Mouse (Mus musculus): ENCODE results near the gene Skap1.

The Skap1 gene

DNA sequence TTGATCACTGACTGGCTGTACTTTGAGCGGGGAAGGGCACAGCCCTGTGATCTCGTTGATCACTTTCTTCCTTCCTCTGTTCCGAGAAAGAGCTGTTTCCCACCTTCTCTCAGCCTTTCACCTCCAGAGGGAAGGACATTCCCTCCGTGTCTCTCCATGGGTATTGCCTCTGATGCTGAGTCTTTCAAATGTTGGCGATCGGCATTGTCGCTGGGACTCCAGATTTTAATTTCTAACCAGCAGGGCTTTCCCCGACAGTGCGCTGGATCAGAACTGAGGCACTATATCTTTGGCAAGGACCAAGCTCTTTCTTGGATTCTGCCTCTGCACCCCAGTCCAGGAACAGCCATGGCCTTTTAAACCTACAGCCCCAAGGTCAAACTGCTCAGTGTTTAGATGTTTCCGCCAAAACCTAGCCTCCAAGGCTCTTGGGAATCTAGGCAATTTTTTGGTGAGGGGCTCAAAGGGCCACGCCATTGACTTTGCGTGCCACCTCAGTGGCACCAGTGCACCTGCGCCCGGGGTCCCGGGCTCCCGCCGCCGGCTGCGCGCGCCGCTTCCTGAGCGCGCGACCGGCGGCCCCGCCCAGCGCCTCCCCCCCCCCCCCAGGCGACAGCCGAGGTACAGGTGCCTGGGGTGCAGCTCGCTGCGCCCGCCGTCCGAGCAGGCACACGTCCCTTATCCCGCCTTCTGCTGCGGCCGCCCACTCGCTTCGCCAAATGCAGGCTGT, at the start of gene Skap1:
Skap1 (plus strand) TSS at position 608 of the 730 bp plus-strand sequence.
- peak; percentile 76 for DNase-seq

DNA sequence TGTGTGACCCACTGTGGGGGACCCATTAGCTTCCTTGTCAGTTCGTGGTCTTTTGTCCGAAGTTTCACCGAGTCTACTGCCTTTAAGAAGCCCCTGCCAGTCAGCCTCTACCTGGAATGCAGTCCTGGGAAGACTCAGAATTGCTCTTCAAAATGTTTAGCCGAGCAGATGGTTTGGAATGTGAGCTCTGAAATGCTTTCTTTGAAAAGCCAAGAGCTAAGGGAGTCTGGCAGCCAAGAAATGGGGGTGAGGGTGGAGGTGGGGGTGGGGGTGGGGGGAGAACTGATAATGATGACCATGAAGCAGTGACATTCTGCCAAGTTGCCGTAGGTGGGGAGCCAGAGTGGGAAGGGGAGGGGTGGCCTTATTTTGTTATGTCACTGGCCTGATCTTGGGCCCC, 43.3 kb upstream of the Skap1 start:
- DNase-seq: no peak

DNA sequence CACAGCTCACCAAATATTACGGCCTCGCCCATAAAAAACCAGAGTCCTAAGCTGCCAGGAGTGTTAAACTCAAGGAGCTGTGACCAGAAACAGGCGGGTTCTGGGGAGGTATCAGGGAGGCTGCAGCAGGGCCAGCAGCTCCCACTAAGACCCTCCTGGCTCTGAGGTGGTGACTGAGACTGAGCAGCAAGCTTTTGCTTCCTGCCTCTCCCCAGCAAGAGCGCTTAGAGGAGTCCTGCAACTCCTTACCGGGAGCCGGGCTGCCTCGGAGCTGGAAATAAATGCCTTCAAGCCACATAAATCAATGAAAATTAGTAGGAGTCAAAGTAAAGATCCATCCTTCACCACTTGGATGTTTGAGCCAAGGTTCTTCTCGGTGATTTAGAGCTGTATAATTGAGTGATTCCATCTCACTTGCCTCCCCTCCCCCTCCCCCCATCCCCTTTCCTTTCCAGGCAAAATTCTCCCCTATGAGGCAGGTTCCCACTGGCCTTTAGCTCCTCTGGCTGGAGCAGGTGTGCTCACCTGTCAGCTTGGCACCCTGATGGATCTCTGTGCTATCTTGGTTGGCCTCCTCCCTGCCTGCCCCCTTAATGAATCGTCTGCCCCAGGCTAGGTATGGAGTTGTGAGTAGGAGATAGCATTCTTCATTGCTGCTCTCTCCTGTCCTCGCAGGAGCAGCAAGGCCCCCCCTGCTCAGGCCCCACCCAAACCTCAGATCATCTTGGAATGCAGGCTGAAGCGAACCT, 42.7 kb upstream of the Skap1 start:
- DNase-seq: no peak

DNA sequence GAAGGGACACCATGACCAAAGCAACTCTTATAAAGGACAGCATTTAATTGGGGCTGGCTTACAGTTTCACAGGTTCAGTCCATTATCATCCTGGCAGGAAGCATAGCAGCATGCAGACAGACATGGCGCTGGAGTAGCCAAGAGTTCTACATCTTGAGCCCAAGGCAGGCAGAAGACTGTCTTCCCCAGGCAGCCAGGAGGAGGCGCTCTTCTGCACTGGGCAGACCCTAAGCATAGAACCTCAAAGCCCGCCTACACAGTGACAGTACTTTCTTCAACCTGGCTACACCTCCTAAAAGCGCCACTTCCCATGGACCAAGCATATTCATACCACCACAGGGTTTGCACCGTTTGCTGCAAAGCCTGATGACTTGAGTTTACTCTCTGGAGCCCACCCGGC, 39.2 kb upstream of the Skap1 start:
- DNase-seq: no peak

DNA sequence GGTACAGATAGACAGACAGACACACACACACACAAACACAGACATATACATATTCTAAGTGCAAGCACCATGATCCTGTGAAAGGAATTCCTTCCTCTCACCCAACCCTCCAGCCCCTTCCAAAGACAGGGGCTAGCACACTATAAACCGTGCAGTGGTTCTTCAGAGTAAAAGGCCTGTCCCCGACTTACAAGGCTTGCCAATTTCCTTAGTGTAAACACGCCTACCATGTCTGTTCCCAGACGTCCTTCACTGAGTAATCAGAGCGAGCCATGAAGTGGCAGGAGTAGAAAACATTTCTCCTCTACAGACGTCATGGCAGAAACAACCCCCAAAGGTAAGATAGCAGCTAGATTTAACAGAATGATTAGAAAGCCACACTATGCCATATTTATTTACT, 38.2 kb upstream of the Skap1 start:
- DNase-seq: no peak

DNA sequence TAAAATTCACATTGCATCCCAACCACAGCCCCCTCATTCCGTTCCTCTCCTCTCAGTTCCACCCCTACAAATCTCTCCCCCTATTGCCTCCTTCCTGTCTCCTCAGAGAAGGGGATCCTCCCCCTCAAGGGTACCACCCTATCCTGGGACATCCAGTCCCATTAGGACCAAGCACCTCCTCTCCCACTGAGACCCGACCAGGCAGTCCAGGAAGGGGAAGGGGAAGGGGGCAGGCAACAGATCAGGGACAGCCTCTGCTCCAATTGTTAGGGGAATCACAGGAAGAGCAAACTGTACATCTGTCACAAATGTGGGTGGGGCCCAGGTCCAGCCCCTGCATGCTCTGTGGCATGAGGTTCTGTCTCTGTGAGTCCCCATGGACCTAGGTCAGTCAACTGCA, 37.6 kb upstream of the Skap1 start:
- DNase-seq: no peak

DNA sequence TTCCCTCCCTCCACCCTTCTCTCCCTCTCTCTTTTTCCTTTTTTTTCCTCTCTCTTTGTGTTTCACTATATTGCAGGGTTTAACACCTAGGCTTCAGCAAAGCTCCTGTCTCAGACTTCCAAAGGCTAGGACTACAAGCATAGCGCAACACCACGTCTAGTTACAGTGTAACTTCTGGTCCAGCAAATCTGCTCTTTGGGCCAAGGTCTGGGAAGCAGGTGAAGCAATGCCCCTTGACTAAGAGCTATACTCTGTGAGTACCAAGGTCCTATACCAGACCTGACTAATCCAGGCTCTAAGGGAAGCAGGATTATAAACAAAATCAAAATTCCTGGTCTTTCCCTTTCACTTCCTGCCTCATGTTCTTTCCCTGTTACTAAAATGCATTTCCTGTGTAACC, 35.3 kb upstream of the Skap1 start:
- no peak for DNase-seq

DNA sequence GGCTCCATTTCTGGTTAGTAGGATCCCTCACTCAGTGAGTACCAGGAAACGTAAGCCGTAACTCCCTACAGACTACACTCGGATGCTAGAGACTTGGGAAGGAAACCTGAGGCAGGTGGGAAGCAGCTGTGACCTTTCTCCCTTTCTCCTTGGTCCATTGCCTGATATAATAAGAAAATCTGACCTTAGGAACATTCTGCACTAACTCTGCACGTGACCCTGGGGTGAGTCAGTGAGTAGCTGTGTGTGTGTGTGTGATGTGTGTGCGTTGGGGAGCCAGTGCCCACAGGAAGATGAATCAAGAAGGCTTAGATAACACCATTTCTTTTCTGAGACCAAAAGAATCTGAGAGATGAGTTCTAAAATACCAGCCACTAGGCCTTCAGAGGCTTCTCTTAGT, 34.5 kb upstream of the Skap1 start:
- DNase-seq: no peak

DNA sequence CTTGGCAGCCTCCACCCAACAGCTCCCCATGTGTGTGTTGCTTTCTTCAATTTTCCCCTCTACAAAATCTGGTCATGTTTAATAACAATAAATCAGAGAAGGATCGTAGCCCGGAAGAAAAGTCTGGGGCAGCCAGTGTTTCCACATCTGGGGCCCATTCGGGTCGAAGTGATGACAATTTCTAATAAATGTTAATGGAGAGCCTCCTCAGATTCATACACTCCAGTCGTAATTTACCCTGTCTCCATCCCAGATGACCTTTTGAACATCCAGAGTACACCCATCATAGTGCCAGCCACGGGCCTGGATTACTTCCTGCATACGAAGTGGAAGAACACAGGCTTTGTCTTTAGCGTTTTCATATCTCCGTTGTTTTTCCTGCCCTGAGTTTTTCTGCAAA, 32.5 kb upstream of the Skap1 start:
- DNase-seq: no peak

DNA sequence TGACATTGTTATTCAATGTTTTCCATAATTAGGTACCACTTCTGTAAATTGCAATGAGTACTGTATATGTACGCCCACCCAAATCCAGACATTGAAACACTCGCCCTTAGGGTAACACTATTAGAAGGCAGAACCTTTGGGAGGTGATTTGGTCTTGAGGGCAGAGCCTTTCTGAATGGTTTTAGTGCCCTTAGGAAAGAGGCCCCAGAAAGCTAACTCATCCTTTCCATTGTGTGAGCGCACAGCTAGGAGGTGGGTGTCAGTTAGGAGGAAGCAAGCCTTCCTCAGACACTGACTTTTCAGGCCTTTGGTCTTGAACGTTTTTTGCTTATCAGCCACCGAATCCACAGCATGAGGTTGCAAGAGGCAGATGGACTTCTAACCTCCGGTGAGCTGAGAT, 29.5 kb upstream of the Skap1 start:
- DNase-seq: no peak

DNA sequence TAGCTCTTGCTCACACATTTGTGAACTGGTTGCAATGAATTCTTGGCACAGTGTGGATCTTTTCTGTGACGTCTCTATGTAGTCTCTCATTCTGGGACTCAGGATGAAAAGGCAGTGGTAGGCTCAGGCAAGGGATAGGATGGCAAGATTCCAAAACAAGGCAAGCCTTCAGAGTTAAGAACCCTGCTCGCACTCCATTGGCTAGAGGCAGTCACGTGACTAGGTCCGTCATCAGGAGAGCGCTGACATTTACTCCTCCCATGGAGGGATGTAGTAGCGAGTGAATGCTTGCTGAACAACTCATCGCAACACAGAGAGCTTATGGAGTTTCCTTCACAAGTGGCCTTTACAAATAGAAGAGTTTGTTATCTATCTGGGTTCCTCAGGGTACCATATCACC, 27.9 kb upstream of the Skap1 start:
- no peak for DNase-seq

DNA sequence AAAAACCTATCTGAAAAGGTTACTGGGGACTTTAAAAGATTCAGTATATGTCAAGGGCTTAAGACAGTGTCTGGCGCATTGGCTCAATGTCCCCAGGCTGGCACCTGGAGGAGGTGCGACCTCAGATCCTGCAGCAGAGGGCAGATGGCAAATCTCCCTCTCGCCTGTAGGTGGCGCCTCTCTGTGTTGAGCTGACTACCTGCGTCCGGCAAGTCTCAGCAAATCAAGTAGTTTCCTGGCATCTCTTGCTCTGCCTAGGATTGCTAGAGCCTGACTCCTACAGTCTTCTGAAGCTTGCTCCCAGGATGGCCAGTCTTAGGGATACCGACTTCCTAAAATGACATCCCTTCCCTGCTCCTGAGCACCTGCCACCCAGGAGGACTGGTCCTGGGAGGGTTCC, 25.6 kb upstream of the Skap1 start:
- peak; percentile 92 for DNase-seq

DNA sequence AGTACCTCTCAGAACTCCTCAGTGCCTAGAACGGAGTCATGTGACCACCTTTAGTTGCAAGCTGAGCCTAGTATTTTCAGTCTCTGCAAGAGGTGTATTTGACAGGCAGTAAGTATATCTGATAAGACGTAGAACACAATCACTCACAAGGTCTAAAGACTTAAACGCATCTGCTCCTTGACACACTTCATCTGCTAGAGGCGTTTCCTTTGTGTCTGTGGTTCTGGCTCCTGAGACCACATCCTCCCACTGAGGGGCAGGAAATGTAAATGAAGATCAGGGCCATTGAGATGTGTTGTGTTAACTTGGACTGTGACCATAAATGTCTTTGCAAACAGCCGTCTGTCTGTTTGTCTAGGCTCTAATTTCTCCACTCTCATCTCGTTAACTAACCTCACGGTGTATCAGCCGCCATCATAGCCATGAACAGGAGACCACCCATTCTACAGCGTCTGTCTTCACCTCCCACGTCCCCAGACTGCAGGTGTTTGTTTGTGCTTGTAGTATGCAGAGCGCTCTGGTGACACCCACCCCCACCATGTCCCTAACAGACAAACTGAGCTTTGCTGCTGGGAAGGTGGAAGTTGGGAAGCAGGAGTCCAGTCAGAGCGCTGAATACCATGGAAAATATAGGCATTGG, 22.7 kb upstream of the Skap1 start:
- no peak for DNase-seq

DNA sequence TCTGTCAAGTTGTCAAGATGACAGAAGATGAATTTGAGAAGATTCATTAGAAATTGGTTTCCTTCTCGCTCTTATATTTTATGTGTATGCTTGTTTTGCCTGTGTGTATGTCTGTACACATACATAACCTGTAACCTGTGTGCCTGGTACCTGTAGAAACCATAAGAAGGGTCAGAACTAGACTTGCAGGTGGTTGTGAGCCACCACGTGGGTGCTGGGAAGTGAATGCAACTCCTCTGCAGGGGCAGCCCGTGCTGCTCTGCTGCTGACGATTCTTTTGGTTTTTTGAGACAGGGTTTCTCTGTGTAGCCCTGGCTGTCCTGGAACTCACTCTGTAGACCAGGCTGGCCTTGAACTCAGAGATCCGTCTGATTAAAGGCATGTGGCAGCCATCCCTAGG, 21.9 kb upstream of the Skap1 start:
- no peak for DNase-seq

DNA sequence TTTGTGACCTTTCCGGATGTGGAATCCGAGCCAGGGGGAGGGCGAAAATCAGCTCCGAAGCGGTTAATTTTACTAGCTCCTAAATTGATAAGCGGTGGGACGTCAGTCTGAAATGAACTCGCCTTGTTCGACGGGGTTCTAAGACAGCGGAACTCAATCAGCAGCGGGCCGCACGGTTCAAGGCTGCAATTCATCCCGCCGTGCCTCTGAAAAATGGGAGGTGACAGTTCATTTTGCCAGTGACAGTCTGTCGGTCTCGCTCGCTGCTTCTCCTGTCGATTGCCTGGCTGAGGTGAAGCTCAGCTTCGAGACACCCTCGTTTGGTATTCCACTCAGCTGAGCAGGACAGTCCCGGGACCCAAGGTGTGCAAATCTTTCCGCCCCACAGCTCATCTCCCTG, 16.5 kb upstream of the Skap1 start:
- no peak for DNase-seq

DNA sequence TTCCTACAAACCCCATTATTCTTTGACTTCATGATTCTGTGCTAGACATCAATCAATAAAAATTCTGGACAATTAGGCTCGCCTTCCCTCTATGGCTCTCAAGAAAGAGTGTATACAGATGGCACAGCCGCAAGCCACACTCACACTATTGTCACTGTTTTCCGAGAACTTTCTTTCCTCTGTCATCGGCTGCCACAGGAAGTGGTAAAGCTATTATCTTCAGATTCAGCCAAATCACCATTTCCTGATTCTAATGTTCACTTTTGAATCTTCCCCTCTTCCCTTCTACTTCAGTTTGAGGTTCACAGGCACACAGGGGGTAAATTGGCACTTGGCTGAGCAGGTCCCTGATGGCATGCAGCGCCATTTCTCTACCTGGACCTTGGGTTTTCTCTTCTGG, 9.3 kb upstream of the Skap1 start:
- DNase-seq: no peak

DNA sequence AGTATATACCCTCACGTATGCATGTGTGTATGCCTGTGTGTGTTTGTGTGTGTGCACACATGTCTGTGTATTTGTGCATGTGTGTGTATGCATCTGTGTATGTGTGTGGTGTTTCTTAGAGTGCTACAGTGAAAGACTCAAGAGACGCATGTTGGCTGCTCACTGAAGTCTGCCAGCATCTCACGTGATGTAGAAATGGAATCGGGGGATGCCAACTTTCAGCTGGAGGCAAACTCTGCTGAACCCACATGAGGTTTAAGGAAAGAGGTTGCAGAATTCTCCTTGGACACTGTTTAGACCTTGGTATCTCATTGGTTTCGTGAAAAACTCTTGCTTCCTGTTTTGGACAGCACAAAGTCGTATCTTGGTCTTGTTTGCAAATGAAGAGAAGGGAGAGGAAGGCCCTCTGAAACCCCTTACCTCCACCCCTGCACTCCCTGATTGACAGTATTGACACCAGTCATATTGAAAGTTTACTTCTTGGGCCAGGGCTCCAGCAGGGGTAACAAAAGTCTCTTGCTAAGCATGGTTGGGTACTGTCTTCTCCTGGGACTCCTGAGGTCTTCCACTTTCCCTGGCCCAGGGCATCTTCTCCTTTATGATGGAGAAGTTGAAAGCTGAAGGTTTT, 8.6 kb upstream of the Skap1 start:
- DNase-seq: no peak

DNA sequence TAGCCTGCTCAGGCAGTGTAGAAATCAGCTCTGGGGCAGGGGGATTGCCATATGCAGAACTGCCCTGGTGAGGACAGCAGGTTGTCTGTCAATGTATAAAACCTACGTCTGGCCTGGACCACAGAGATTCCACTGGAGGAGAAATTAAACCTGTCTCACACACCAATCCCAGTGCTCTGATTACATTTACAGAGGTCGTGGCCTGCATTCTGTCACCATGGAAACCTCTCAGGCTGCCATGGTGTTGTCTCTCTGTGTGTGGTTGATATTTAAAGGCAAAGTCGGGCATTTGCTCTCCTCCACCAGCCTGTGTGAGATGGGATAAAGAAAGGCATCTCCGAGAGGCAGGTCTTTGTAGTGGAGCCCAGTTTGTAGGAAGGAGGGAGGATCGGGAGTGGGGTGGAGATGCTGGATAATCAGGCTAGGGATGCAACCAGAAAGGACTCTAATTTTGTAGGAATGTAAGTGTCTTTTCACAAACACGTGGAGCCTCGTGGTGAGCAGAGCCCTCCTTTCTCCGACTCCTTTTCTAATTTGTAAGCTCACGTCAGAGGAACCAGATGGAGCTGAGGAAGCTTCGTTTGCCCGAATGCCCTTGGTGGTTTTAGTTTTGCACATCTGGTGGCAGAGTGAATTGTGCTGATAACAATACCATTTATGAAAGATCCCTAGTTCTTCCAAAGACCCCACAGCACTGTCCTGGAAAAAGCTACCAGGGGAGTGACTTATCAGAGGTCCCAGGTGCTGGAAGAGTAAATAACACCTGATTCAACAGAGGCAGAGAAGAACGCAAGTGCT, 7.7 kb upstream of the Skap1 start:
- no peak for DNase-seq

DNA sequence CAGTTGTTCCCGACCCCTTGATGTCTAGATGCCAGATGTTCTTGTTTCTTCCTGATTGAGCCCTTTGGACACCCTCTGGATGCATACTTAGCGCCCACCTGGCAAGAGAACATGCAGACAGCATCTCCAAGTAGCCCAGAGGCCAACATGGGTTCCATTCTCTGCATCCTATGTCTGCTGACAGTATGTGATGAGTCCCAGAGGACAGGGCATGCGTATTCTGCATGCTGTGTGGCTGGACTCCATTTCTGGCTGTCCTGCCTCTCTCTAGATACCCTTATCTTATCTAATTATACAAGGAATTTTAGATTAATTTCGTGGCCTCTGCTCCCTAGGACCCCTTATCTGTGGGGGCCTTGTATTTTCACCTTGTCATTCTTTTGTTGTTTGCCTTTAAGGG, 2.6 kb upstream of the Skap1 start:
- DNase-seq: peak; percentile 64

DNA sequence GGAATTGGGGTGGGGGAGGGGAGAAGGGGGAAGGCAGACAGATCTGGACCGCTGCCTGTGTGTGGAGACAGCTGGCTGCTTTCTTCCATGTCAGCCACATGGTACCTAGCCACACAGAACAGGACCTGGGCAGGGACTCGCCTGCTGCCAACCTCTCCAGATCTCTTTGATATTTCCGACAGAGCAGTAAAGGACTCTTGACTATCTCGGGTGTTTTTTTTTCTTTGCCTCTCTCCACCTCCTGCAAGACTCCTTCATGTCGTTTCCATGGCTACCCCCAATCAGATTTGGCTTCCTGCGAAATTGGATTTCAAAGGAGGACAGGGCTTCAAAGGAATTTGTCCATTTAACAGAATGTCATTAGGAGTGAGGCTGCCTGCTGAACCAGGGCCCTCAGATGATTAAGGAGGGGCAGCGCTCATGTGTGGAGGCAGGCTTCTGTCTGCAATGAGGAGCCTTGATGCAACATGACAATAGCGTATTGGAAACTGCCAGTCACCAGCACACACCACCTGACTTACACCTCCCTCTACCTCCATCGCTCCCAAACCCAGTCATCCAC, 2.1 kb upstream of the Skap1 start:
- peak; percentile 56 for DNase-seq

DNA sequence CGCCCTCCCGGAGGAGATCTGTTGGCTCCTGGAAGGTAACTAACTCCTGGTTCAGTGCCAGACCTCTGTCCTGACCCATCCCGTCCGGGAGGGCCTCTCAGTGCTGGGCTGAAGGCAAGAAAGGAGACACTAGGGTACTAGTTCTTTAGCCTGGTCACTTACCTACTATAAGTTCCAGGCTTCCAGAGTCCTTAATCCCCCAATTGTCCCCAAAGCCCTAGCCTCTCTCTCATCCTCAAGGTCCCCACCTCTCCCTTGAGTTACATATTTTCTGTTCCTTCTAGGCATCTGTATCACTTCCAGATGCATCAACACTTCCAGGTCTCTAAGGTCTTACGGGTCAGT, 295 bp downstream of the Skap1 start:
- DNase-seq: no peak

DNA sequence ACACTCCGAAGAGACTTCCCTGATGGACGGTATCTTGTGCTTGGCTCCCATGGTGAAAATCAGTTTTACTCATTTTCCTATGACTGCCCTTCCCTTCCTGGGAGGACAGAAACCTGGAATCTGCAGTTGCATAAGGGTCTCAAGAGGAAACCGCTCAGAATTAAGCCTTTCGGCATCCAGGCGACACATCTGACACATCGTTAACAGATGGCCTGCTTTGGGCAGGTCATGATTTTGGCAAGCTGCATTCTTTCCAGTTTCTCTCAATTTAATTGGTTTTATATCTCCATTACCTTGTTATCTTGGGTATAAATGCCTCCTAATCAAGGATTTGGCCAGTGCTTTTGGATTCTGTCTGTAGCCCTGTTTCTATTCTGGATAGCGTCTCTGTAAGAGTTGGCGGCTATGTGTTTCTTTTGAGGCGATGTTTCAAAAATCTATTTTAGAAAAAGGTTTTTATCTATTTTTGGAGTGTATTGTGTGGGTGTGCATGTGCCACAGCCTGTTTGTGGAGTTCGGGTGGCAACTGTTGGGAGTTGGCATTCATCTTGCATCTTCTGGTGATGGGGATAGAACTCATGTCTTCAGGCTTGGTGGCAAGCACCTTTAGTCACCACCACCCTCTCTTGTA, 1.1 kb downstream of the Skap1 start:
- no peak for DNase-seq
